Mouse (Mus musculus) brain, embryonic 14.5 days (tissue): ENCODE data around the gene Zfp385a. TPM values are rescaled to one million over a fixed set of nuclear protein-coding genes. Genes with fewer than 3 reads are reported as not detected.

ENCODE experiments used
- DNase-seq: peaks from one replicate; pipeline ENCODE4 v3.0.0-alpha.2; 2011; ENCODE audit warnings: low read depth
- CTCF ChIP-seq: fragments of 200-500 bp; IDR thresholded peaks from 2 replicates; pipeline ENCODE4 v1.5.1; 2012; ENCODE audit warnings: inconsistent platforms, mild to moderate bottlenecking, moderate library complexity, borderline replicate concordance; ENCODE audit not compliant: insufficient read depth, insufficient read length; ENCODE audit errors: extremely low read depth
- POLR2A ChIP-seq: fragments of 200-500 bp; IDR thresholded peaks from 2 replicates; pipeline ENCODE4 v1.6.1; 2012; ENCODE audit warnings: mild to moderate bottlenecking, inconsistent platforms, borderline replicate concordance; ENCODE audit not compliant: poor library complexity, insufficient read depth, insufficient read length, severe bottlenecking; ENCODE audit errors: extremely low read depth
- polyA plus RNA-seq: library from polyadenylated mRNA; depleted of rRNA; stranded (reverse); fragments of >200 nt; gene quantifications from 2 replicates; pipeline ENCODE4 v1.2.3, GENCODE M21; 2012

The Zfp385a gene
- polyA plus RNA-seq, 1 experiment = 37.5 TPM

- TF ChIP-seq POLR2A = no peak
- no peak for TF ChIP-seq CTCF
- DNase-seq = no peak
Observed at GRCm38 (mm10) chr15:103293375-103293774, 46.5 kb downstream of the Zfp385a start.

GRCm38 (mm10) chr15:103292673-103293345 is 47.1 kb downstream of the Zfp385a start:
- TF ChIP-seq CTCF (no peak), POLR2A (no peak)
- DNase-seq = no peak

GRCm38 (mm10) chr15:103290843-103291242 is 49.0 kb downstream of the Zfp385a start:
- DNase-seq = no peak
- TF ChIP-seq CTCF (no peak), POLR2A (no peak)

- TF ChIP-seq POLR2A (no peak), CTCF (no peak)
Observed at GRCm38 (mm10) chr15:103290417-103290816, 49.5 kb downstream of the Zfp385a start.

GRCm38 (mm10) chr15:103289600-103289999 is 50.3 kb downstream of the Zfp385a start:
- TF ChIP-seq CTCF = no peak
- no peak for TF ChIP-seq POLR2A
- peak; percentile 25 for DNase-seq

More at GRCm38 (mm10) chr15:103290417-103290816, 49.5 kb downstream of the Zfp385a start:
- no peak for DNase-seq

GRCm38 (mm10) chr15:103285778-103286417 is 54.0 kb downstream of the Zfp385a start:
- DNase-seq = peak; percentile 89
- no peak for TF ChIP-seq POLR2A
- TF ChIP-seq CTCF = no peak

GRCm38 (mm10) chr15:103284647-103285046 is 55.2 kb downstream of the Zfp385a start:
- no peak for DNase-seq
- TF ChIP-seq POLR2A (no peak), CTCF (peak; percentile 22; the same call in 1 of the 2 replicates)

- peak; percentile 68 for DNase-seq
- TF ChIP-seq POLR2A = no peak
- peak; percentile 69 for TF ChIP-seq CTCF
Observed at GRCm38 (mm10) chr15:103284066-103284465, 55.8 kb downstream of the Zfp385a start.

GRCm38 (mm10) chr15:103281465-103282205 is 58.3 kb downstream of the Zfp385a start:
- TF ChIP-seq POLR2A (no peak), CTCF (no peak)
- DNase-seq = no peak

GRCm38 (mm10) chr15:103280817-103281464 is 59.0 kb downstream of the Zfp385a start:
- DNase-seq = peak; percentile 52
- TF ChIP-seq CTCF (peak; percentile 57; the same call in 1 of the 2 replicates), POLR2A (no peak)

GRCm38 (mm10) chr15:103279750-103280149 is 60.1 kb downstream of the Zfp385a start:
- no peak for DNase-seq
- TF ChIP-seq CTCF = no peak
- TF ChIP-seq POLR2A = no peak
